Mouse (Mus musculus) induced T-regulatory cell, adult 2 months (primary cell): ENCODE data around the gene Dnah12.
"Not testable (repeated sequence)": the region's sequence is repeated elsewhere in the genome, so short reads cannot be mapped to it uniquely, and the experiment has no call there.

Experiments
- DNase-seq: peaks from one replicate; pipeline ENCODE4 v3.0.0-alpha.2; 2012; ENCODE audit warnings: low read depth

Dnah12 gene

GRCm38 (mm10) chr14:26692974-26693373 is at the start of gene Dnah12:
Gene Dnah12 (plus strand): TSS chr14:26693274.
- no peak for DNase-seq

DNA sequence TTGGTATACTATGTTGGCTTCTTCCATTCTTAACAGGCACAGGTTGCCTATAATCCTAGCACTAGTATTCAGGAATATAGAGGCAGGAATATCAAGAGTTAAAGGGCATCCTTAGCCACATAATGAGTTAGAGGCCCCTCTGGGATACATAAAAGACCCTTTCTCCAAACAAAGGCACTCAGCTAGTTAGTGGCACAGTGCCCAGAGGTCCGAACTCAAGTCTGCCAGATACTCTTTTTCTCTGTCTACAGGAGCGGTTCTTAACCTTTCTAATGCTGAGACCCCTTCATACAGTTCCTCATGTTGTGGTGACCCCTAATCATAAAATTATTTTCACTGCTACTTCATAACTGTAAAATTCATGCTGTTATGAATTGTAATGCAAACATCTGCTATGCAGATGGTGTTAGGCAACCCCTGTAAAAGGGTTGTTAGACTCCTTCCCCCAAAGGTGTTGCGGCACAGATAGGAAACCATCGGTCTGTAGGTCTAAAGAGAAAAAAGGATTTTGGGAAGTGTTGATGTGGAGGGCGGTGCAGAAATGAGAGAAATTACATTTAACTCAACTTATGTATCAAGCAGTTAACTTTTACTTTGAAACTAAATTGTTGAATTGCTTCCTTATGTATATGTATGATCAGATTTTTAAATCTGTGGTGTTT is 47.0 kb upstream of the Dnah12 start:
- DNase-seq = no peak

DNA sequence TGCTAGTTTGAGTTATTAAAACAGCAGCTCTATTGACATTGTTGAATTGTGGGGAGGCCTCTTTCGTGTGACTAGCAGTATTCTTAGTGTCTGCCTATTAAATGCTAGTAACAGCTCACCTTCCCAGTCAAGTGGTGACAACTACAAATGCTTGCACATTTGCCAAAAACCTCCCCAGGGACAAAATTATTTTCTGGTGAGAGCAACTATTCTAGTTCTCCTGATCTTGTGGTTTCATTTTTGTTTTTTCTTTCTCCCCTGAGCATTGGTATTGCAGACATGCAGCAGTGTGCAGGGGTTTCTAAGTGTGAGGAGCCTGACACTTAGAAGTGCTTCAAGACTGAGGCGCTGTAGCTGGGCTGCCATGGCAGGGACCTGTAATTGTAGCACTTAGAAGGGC is 45.3 kb upstream of the Dnah12 start:
- DNase-seq = peak; percentile 12

DNA sequence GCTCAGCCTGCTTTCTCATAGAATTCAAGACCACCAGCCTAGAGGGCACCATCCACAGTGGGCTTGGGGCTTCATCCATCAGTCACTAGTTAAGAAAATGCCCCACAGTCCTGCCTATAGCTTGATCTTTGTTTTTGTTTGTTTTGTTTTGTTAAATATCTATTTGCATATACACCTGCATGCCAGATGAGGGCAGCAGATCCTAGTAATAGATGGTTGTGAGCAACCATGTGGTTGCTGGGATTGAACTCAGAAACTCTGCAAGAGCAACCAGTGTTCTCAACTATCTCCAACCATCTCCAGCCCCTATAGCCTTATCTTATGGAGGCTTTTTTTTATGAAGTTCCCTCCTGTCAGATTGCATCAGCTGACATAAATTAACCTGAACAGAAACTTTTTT is 41.2 kb upstream of the Dnah12 start:
- DNase-seq = peak; percentile 78

DNA sequence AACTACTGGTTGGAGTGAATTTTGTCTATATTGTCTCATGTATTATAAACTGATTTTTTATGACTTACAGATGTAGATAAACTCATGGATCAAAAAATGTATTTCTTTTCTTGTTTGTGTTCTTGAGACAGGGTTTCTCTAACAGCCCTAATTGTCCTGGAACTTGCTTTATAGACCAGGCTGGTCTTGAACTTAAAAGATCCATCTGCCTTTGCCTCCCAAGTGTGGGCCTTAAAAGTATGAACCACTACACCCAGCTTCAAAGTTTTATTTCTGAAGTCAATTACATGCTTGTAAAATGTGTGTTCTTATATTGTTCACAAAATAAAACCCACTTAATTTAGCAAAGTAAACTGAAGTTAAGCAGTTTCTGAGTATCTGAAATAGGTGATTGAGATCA is 34.9 kb upstream of the Dnah12 start:
- no peak for DNase-seq

DNA sequence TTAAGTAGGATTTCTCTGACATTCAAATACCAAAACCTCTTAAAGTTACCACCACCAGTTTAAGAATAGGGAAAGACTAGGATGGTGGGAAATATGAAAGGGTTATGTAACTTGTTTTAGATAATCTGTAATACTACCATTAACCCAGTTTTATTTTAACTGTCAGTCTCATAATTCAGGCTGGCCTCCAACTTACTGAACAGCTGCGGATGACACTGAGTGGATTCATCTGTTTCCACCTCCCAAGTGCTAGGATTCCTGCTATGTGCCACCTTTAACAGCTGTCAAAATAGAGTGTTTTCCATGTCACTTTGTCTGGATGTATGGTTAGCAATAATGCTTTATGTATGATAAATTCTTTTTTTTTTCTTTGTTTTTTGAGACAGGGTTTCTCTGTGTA is 32.8 kb upstream of the Dnah12 start:
- DNase-seq = no peak

DNA sequence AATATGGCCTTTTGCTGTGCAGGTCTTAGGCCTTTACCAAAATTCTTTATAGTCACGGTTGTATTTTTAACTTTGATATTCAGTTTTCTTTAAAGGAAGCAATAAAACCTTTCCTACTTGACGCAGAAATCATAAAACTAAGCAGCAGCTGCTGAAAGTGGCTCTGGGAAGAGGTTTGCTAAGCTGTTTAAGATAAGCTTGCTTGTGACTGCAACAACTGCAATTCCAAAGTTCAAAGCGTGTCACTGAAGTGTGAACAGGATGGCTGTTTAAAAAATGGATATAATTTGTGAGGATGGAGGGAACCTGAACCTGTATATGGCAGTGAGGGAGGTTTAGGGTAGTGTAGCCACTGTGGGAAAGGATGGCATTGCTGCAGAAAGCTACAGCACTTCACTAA is 31.1 kb upstream of the Dnah12 start:
- no peak for DNase-seq

DNA sequence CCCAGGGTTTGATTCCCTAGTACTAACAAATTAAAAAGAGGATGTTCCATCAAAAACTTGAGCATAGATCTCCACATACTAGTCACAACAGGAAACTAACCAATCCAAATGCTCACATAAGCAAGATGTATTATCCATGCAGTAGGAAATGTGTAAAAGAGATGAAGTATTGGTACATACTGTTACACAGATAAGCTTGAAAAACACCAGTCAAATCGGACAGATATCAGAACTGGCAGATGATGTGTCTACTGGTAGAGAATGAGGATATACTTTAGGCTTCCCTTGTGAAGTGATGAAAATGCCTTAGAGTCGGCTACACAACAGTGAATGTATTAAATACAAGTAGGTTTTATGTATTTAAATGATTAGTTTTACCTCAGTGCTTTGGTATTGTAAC is 30.6 kb upstream of the Dnah12 start:
- DNase-seq = no peak

DNA sequence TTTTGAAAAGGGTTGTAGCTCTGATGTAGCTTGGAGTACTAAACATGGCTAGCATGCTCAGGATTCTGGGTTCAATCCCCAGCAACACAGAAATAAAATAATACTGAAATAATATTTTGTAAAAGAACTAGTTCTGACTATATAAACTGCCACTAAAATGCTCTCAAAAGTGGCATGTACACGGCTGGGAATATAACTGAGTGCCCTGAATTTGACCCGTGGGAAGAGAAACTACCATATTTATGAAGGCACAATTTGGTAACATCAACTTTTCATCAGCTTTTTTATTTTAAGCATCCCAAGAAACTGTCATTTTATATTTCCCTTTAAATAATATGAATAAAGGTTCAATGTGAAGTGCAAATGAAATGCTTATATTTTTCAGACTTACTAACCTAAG is 29.2 kb upstream of the Dnah12 start:
- DNase-seq = peak; percentile 4

DNA sequence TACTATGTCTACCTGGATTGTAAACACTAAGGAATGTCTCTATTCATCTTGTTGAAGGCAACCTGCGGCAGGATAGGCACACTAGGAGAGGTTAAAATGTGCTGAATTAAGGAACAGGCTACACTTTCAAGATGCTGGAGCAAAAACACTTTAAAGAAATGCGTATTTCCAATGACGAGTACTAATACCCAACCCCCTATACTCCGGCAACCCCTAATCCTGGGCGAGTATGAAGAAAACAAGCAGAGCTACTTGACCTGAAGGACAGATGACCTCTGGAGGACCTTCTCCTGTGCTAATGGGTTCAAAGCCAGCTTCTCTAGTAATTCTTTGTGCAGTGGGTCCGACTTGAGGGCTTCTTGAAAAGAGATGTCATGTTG is 25.1 kb upstream of the Dnah12 start:
- DNase-seq = no peak

GRCm38 (mm10) chr14:26668371-26669291 is 24.4 kb upstream of the Dnah12 start:
- DNase-seq = peak; percentile 76

GRCm38 (mm10) chr14:26669292-26670073 is 23.6 kb upstream of the Dnah12 start, which contains the start of gene Pde12:
Gene Pde12 (minus strand): TSS chr14:26669883.
- peak; percentile 97 for DNase-seq

DNA sequence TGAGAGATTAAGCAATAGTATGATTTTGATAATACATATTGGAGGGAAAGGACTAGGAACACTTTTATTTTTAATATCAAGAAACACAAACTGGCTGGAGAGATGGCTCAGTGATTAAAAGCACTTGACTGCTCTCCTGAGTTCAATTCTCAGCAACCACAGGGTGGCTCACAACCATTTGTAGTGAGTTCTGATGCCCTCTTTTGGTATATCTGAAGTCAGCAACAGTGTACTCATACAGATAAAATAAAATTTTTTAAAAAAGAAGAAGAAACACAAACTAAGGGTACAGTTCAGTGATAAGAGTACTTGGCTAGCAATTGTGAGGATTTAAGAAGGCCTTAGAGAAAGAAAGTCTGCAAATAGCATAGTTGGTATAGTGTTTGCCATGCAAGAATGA is 22.1 kb upstream of the Dnah12 start:
- DNase-seq = peak; percentile 43

GRCm38 (mm10) chr14:26671870-26672615 is 21.0 kb upstream of the Dnah12 start:
- peak; percentile 74 for DNase-seq

- not testable (repeated sequence) for DNase-seq
These were observed 18.5 kb upstream of the Dnah12 start for GRCm38 (mm10) chr14:26674476-26675169.

- peak; percentile 35 for DNase-seq
These were observed 17.7 kb upstream of the Dnah12 start for GRCm38 (mm10) chr14:26675371-26675770.

DNA sequence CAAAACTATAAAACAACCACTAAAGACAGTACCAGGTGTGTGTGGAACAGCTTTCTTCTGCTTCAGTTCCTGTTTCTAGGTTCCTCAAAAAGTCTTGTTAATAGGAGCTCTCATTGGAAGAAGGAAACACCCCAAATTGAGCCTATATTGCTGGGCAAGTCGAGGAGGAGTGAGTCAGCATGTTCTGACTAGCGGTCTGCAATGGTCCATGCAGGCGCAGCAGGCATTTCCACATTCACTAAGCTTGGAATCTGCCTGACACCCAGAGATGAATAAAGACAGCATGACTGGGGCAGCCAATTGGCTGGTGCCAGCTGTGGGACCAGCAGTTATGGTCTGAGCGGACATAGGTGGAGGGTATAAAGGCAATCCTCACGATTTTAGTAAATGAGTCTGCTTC is 17.3 kb upstream of the Dnah12 start:
- no peak for DNase-seq

DNA sequence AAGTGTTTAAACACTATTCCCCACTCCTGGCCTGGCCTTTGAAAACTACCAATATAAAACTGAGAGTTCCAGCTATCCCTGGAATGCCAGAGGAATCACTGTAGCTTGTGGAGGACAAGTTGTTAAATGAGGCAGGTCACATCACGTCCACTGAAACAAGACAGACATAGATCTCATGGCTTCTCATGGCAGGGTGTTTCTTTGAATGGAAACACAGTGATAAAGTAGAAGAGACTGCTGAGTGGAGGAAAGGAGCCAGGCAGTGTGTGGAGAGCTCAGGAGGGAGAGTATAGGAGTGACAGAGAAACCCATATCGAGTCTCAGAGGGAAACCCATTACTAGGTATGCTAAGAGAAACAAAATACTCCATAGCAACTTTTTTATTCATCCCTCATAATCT is 2.3 kb upstream of the Dnah12 start:
- DNase-seq = no peak

GRCm38 (mm10) chr14:26691363-26691762 is 1.7 kb upstream of the Dnah12 start:
- no peak for DNase-seq

- peak; percentile 71 for DNase-seq
These were observed 4.8 kb downstream of the Dnah12 start for GRCm38 (mm10) chr14:26697912-26698311.

DNA sequence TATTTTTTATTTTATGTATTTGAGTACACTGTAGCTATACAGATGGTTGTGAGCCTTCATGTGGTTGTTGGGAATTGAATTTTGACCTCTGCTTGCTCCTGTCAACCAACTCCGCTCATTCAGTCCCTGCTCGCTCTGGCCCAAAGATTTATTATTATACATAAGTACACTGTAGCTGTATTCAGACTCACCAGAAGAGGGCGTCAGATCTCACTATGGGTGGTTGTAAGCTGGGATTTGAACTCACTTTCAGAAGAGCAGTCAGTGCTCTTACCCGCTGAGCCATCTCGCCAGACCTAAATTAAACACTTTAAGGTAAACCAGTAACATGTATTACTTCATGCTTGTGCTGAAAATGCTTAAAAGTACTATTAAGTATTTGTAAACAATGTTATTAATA is 12.2 kb downstream of the Dnah12 start:
- DNase-seq = peak; percentile 18
